Mouse (Mus musculus) fat pad, adult 2 months (tissue): ENCODE data around the gene Ap3s2.

Source experiments
- DNase-seq: peaks from one replicate; pipeline ENCODE4 v3.0.0-alpha.2; 2011; ENCODE audit warnings: low read depth, low spot score; ENCODE audit errors: extremely low read depth

Ap3s2 gene

GRCm38 (mm10) chr7:79920344-79920983 is at the start of gene Ap3s2:
Gene Ap3s2 (minus strand): TSS chr7:79920649.
- DNase-seq = peak; percentile 49

- DNase-seq = no peak
These were observed 47.9 kb upstream of the Ap3s2 start for GRCm38 (mm10) chr7:79968326-79968725.

DNA sequence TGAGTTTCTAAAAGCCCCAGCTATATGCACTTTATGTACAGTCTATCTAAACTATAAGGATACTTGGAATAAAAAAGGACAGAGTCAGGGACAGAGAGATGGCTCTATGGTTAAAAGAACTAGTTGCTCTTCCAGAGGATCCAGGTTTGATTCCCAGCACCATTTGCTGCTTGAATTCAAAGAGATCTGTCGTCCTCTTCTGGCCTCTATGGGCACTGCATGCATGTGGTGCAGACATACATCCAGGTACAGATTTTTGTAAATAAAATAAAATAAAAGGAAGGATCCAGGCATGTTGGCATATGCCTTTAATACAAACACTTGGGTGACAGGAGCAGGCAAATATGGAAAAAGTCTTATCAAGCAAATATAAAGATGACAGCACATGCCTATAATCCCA is 41.2 kb upstream of the Ap3s2 start:
- no peak for DNase-seq

- DNase-seq = no peak
These were observed 35.7 kb upstream of the Ap3s2 start for GRCm38 (mm10) chr7:79956131-79956530.

- no peak for DNase-seq
These were observed 34.4 kb upstream of the Ap3s2 start for GRCm38 (mm10) chr7:79954890-79955289.

DNA sequence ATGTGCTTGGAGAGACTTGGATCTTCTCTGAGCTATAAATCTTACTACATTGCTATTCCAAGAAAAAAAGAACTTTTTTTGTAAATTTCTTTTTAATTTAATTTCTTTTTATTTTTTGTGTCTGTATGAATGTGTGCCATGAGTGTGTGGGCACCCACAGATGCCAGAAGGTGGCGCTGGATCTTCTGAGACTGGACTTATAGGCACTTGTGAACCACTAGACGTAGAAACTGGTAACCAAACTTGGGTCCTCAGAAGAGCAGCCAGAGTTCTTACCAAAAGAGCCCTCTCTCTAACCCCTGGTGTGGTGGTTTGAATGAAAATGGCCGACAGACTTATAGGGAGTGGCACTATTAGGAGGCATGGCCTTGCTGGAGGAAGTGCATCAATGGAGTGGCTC is 30.6 kb upstream of the Ap3s2 start:
- DNase-seq = no peak

DNA sequence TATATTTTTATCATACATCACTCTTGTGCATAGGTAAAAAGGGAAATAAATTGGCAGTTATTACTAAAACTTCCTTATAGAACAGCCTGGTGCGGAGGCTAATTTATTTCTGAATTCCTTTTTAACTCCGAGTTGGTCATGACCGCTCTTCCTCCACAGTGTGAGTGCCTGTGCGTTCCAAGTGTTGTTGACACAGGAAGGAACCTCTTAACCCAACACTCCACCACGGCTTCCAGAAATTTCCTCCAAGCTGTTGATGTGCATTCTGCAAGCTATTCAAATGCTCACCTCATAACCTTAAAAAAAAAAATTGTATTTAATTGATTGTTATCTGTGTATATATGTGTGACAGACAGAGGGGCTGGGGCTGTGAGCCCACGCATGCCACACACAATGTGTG is 29.8 kb upstream of the Ap3s2 start:
- DNase-seq = no peak

GRCm38 (mm10) chr7:79935511-79936205 is 15.2 kb upstream of the Ap3s2 start:
- DNase-seq = no peak

- DNase-seq = no peak
These were observed 14.5 kb upstream of the Ap3s2 start, which contains the start of gene Arpin for GRCm38 (mm10) chr7:79934862-79935510. Gene Arpin (minus strand): TSS chr7:79935359.

- DNase-seq = no peak
These were observed 14.0 kb upstream of the Ap3s2 start for GRCm38 (mm10) chr7:79934461-79934860.

GRCm38 (mm10) chr7:79928516-79929052 is 8.1 kb upstream of the Ap3s2 start:
- no peak for DNase-seq

DNA sequence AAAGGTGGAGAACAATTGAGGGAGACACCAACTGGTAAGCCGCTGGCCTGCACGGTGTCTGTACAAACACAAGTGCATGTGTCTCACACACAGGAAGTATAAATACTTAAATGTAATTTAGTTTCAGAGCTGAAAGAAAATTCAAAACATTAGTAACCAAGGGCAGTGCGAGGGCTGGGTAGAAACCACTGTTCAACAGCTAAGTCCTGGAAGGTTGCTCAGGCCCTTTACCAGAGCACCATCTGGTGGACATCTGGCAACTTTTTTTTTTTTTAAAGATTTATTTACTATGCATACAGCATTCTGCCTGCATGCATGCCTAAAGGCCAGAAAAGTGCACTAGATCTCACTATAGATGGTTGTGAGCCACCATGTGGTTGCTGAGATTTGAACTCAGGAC is 5.9 kb downstream of the Ap3s2 start:
- DNase-seq = no peak

DNA sequence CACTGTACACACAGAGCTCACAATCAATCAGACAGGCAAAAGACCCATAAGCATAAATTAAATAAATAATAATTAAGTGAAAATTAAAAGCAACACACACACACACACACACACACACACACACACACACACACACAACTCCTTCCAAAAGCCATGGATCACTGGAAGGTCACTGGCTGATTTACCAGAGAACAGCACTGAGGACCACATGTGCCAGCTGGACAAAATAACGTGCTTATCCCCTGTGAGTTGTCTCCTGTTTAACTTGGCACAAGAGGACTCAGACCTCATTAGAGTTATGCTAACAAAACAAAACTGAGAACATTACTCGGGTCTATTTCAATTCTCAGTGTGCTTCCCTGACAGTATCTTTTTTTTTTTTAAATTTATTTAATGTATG is 13.1 kb downstream of the Ap3s2 start:
- DNase-seq = no peak

DNA sequence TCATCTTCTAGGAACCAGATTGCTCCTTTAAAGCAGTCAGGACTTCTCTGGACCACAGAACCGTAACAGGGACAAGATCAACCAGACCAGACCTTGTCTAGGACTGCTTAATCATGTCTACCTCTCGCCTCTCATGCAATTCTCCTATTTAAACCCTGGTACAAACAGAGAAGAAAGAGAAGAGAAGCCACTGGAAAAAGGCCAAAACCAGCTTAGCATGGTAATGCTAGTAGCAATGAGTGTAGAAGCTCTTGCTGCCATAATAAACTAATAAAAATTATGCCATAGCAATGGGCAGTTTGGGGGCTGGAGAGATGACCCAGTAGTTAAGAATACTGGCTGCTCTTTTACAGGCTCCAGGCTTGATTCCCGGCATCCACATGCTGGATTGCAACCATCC is 13.5 kb downstream of the Ap3s2 start:
- peak; percentile 72 for DNase-seq

DNA sequence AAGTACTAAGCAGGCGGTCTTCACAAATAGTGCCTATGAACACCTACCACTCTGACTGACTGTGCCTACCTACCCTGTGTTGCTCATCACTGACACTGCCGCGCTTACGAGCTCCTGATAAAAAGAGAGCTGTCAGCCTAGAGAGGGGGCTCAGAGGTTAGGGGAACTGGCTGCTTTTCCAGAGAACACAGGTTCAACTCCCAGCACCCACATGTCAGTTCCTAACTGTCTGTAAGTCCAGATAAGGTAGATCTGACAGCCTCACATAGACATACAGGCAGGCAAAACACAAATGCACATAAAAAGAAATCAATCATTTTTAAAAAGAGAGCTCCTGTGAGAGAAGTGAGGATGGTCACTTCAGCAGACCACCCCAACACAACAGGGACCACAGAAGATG is 15.3 kb downstream of the Ap3s2 start:
- no peak for DNase-seq

DNA sequence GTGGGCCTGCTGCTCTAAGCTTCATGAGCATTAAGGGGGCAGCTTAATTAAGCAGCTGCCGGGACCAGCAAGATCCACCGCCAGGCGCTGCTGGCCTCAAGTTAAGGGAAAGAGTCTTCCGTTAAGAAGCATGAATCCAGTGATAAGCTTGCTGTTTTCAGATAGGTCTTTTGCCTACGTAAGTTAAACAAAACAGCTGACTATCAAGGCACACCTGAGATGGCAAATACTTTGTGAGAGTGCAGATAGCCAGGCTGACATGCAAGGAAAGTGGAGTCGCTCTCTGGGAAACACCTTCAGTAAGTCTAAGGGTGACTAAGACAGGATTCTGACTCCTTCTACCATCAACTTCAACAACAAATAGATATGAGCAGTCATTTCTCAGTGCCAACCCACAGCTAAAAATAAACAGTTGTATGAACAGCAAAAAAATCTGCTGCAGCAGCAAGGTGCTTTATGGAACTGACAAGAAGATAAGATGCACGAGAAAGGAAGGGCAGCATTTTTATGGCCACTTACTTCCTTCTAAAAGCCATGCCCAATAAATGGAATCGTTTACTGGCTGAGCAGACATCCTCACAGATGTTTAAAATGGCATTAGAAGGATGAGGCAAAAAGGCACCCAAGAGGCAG is 17.2 kb downstream of the Ap3s2 start:
- DNase-seq = no peak

GRCm38 (mm10) chr7:79900753-79901152 is 19.7 kb downstream of the Ap3s2 start:
- DNase-seq = no peak

DNA sequence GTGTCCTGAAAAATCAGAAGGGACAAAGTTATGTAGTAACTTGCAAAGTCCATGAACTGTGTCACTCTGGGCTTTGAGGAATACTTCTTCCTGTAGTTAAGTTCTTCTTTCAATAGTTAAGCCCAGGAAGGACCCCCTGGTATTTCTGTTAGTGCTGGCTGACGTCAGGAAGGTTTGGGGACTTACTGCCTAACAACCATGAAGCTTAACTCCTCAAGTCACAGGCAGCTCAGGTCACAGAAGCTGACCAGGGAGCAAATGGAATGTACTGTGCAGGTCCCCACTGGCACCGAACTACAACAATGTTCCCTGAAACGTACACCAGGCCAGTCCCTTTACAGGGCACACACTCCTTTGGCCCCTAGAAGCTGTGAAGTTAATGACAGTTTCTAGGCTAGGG is 25.2 kb downstream of the Ap3s2 start:
- no peak for DNase-seq

- DNase-seq = no peak
These were observed 25.7 kb downstream of the Ap3s2 start for GRCm38 (mm10) chr7:79894790-79895189.

- no peak for DNase-seq
These were observed 27.6 kb downstream of the Ap3s2 start for GRCm38 (mm10) chr7:79892576-79893428.
